Mouse (Mus musculus): ENCODE results near the gene Elovl5. TPM values are rescaled to one million over a fixed set of nuclear protein-coding genes. Genes with fewer than 3 reads are reported as not detected.

The Elovl5 gene
- polyA plus RNA-seq, 1 experiment from 2014 or later, result 98.2 TPM

DNA sequence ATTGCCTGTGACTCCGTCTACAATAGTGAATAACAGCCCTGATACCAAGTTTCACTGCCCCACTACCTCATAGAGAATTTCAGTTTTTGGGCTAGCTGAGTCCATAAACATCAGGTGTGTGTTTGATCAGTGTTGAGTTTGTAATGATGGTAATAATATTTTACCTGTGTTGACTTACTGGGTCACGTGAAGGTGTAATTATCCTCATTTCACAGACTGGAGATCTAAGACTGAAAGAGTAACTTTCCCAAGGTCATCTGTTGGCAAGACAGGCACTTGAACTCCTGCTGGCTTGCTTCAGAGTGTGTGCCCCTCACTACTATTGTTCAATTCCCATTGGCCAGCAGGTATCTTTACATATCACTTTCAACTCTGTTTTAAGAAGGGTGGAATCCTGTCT is 31.1 kb downstream of the Elovl5 start:
- no peaks in the 10 kb centered on the region for H3K27me3 ChIP-seq (ENCODE audit: control insufficient read depth, insufficient read depth, low read length)
- no peaks in the 10 kb centered on the region for H3K4me1 ChIP-seq (ENCODE audit: control insufficient read depth, insufficient read depth, low read length)
- no peaks in the 10 kb centered on the region; the same call in 1 of the 2 replicates for H3K9me3 ChIP-seq (ENCODE audit: control insufficient read depth, low read length)
- H3K27ac ChIP-seq (ENCODE audit: low read depth, low read length), result no peak overlapping the region
- no peak for ATAC-seq (ENCODE audit: low FRiP score)
- WGBS, result 92% methylated on average over 2 of the region's 2 CpGs
- H3K4me3 ChIP-seq (ENCODE audit: low read depth, low read length), result no peak overlapping the region
- H3K4me2 ChIP-seq, result no peak overlapping the region
- H3K36me3 ChIP-seq (ENCODE audit: control insufficient read depth, insufficient read depth, low read length), result no peaks in the 10 kb centered on the region
- H3K9ac ChIP-seq (ENCODE audit: low read length), result no peak overlapping the region
- no peak for DNase-seq (ENCODE audit: low spot score, missing footprints)

DNA sequence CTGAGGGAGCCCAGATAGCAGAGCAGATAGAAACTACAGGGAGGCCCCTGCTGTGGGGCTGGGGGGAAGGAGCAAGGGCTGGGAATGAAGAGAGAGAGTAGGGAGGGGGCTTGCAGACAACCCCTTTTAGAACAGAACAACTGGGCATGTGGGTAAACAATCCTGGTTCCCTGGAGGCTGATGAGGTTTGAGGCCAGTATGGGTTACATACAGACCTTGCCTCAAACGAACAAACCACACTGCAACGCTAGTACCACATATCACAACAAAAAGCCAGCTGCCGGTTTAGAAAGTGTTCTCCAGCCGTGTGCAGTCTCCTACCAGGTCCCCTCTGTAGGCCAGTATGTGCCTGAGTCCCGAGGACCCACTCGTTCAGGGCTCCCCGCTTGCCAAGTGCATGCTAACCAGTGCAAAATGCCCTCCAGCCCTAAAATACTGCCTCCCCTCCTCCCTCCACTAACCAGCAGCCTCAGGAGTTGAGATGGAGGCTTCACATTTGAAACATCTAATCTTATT is 32.6 kb downstream of the Elovl5 start:
- Histone ChIP-seq H3K9ac (ENCODE audit: low read length) (no peak overlapping the region), H3K27ac (ENCODE audit: low read depth, low read length) (no peak overlapping the region)
- ATAC-seq (ENCODE audit: low FRiP score), result no peak

GRCm38 (mm10) chr9:77950841-77951475 is 33.8 kb downstream of the Elovl5 start:
- no peaks in the 10 kb centered on the region for H3K4me1 ChIP-seq (ENCODE audit: control insufficient read depth, insufficient read depth, low read length)
- no peaks in the 10 kb centered on the region for H3K36me3 ChIP-seq (ENCODE audit: control insufficient read depth, insufficient read depth, low read length)
- no peak for DNase-seq (ENCODE audit: low spot score, missing footprints)
- no peaks in the 10 kb centered on the region; the same call in 1 of the 2 replicates for H3K9me3 ChIP-seq (ENCODE audit: control insufficient read depth, low read length)
- WGBS, result 85% methylated on average over 7 of the region's 7 CpGs
- H3K4me2 ChIP-seq, result no peak overlapping the region
- no peak overlapping the region for H3K9ac ChIP-seq (ENCODE audit: low read length)
- no peak overlapping the region for H3K4me3 ChIP-seq (ENCODE audit: low read depth, low read length)
- no peak for ATAC-seq (ENCODE audit: low FRiP score)
- no peaks in the 10 kb centered on the region for H3K27me3 ChIP-seq (ENCODE audit: control insufficient read depth, insufficient read depth, low read length)
- no peak overlapping the region for H3K27ac ChIP-seq (ENCODE audit: low read depth, low read length)

More for the DNA sequence above, 32.6 kb downstream of the Elovl5 start:
- WGBS, result 34% methylated on average over 7 of the region's 7 CpGs
- H3K27me3 ChIP-seq (ENCODE audit: control insufficient read depth, insufficient read depth, low read length), result no peaks in the 10 kb centered on the region
- H3K4me3 ChIP-seq (ENCODE audit: low read depth, low read length), result no peak overlapping the region
- H3K4me2 ChIP-seq, result no peak overlapping the region
- H3K4me1 ChIP-seq (ENCODE audit: control insufficient read depth, insufficient read depth, low read length), result no peaks in the 10 kb centered on the region
- no peaks in the 10 kb centered on the region; the same call in 1 of the 2 replicates for H3K9me3 ChIP-seq (ENCODE audit: control insufficient read depth, low read length)
- DNase-seq (ENCODE audit: low spot score, missing footprints), result no peak
- no peaks in the 10 kb centered on the region for H3K36me3 ChIP-seq (ENCODE audit: control insufficient read depth, insufficient read depth, low read length)

DNA sequence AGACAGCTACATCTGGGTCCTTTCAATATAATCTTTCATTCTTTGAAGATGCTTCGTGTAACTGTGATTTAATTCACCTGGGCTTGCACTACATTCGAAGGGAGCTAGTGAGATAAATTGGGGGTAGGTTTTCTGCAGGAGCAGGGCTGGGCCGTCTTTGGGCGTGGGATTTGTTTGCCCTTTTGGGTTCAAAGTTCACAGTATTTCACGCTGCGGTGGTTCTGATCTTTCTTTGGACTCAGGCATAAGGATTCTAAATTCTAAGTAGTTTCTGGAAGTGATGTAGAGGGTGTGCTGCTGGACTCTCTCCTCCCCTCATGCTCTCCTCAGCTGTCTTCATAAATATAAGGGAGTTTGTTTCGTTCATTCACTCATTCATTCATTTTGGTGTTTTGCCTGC is 34.8 kb downstream of the Elovl5 start:
- H3K27ac ChIP-seq (ENCODE audit: low read depth, low read length), result no peak overlapping the region
- H3K27me3 ChIP-seq (ENCODE audit: control insufficient read depth, insufficient read depth, low read length), result no peaks in the 10 kb centered on the region
- no peaks in the 10 kb centered on the region for H3K36me3 ChIP-seq (ENCODE audit: control insufficient read depth, insufficient read depth, low read length)
- H3K4me2 ChIP-seq, result no peak overlapping the region
- DNase-seq (ENCODE audit: low spot score, missing footprints), result no peak
- no peak overlapping the region for H3K4me3 ChIP-seq (ENCODE audit: low read depth, low read length)
- ATAC-seq (ENCODE audit: low FRiP score), result no peak
- no peak overlapping the region for H3K9ac ChIP-seq (ENCODE audit: low read length)
- 64% methylated on average over 7 of the region's 7 CpGs for WGBS
- no peaks in the 10 kb centered on the region for H3K4me1 ChIP-seq (ENCODE audit: control insufficient read depth, insufficient read depth, low read length)
- no peaks in the 10 kb centered on the region; the same call in 1 of the 2 replicates for H3K9me3 ChIP-seq (ENCODE audit: control insufficient read depth, low read length)

GRCm38 (mm10) chr9:77953053-77953452 is 35.9 kb downstream of the Elovl5 start:
- no peak overlapping the region for H3K4me3 ChIP-seq (ENCODE audit: low read depth, low read length)
- H3K9me3 ChIP-seq (ENCODE audit: control insufficient read depth, low read length), result no peaks in the 10 kb centered on the region
- WGBS, result 84% methylated on average over 8 of the region's 8 CpGs
- DNase-seq (ENCODE audit: low spot score, missing footprints), result no peak
- H3K9ac ChIP-seq (ENCODE audit: low read length), result no peak overlapping the region
- no peak for ATAC-seq (ENCODE audit: low FRiP score)
- no peak overlapping the region for H3K27ac ChIP-seq (ENCODE audit: low read depth, low read length)
- no peaks in the 10 kb centered on the region for H3K4me1 ChIP-seq (ENCODE audit: control insufficient read depth, insufficient read depth, low read length)
- H3K36me3 ChIP-seq (ENCODE audit: control insufficient read depth, insufficient read depth, low read length), result no peaks in the 10 kb centered on the region
- H3K27me3 ChIP-seq (ENCODE audit: control insufficient read depth, insufficient read depth, low read length), result no peaks in the 10 kb centered on the region
- H3K4me2 ChIP-seq, result no peak overlapping the region

DNA sequence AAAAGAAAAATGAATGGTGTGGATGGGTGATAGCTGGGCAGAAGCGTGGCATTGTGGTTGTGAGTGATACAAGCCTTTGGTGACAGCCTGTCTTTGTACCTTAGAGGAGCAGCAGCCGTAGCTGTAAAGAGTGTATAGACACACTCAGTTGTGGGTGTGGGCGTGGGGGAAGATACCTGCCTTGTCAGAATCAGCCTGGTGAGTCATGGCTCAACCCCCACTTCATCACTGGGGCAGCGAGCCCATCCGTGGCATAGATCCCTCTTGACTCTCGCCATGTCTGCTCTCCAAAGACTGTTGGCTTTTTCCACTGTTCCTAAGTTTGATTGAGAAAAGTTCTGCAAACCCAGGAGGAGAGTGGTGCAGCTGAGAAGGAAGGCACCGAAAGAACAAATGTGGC is 37.3 kb downstream of the Elovl5 start:
- no peak for DNase-seq (ENCODE audit: low spot score, missing footprints)
- no peaks in the 10 kb centered on the region for H3K36me3 ChIP-seq (ENCODE audit: control insufficient read depth, insufficient read depth, low read length)
- H3K4me1 ChIP-seq (ENCODE audit: control insufficient read depth, insufficient read depth, low read length), result no peaks in the 10 kb centered on the region
- H3K27ac ChIP-seq (ENCODE audit: low read depth, low read length), result no peak overlapping the region
- no peak overlapping the region for H3K4me3 ChIP-seq (ENCODE audit: low read depth, low read length)
- no peaks in the 10 kb centered on the region for H3K9me3 ChIP-seq (ENCODE audit: control insufficient read depth, low read length)
- H3K9ac ChIP-seq (ENCODE audit: low read length), result no peak overlapping the region
- no peak for ATAC-seq (ENCODE audit: low FRiP score)
- no peaks in the 10 kb centered on the region for H3K27me3 ChIP-seq (ENCODE audit: control insufficient read depth, insufficient read depth, low read length)
- H3K4me2 ChIP-seq, result no peak overlapping the region
- WGBS, result 87% methylated on average over 7 of the region's 7 CpGs

DNA sequence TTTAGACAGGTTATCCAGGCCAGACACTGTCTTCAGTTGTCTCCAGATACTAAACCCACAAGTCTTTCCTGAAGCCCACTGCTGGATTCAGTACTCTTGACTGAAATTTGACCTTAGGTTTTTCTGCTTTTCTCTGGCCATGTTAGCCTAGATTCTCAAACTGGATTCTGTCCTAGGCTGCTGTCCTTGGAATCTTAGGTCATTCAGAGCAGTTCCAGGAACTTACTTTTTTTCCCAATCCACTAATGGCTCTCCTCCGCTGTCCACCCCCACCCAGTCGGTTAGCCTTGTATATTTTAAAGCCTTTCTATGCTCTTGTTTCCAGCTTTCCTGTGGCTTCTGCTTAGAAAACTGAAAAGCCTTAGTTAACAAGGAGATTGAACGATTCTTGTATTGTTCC is 37.8 kb downstream of the Elovl5 start:
- Histone ChIP-seq H3K9me3 (ENCODE audit: control insufficient read depth, low read length) (no peaks in the 10 kb centered on the region), H3K9ac (ENCODE audit: low read length) (no peak overlapping the region), H3K4me1 (ENCODE audit: control insufficient read depth, insufficient read depth, low read length) (no peaks in the 10 kb centered on the region), H3K36me3 (ENCODE audit: control insufficient read depth, insufficient read depth, low read length) (no peaks in the 10 kb centered on the region), H3K4me2 (no peak overlapping the region), H3K27me3 (ENCODE audit: control insufficient read depth, insufficient read depth, low read length) (no peaks in the 10 kb centered on the region), H3K4me3 (ENCODE audit: low read depth, low read length) (no peak overlapping the region), H3K27ac (ENCODE audit: low read depth, low read length) (no peak overlapping the region)
- 90% methylated on average over 3 of the region's 3 CpGs for WGBS
- ATAC-seq (ENCODE audit: low FRiP score), result no peak
- no peak for DNase-seq (ENCODE audit: low spot score, missing footprints)

- no peak overlapping the region for H3K4me3 ChIP-seq (ENCODE audit: low read depth, low read length)
- DNase-seq (ENCODE audit: low spot score, missing footprints) (no peak), ATAC-seq (ENCODE audit: low FRiP score) (no peak)
- no peaks in the 10 kb centered on the region for H3K9me3 ChIP-seq (ENCODE audit: control insufficient read depth, low read length)
- no peak overlapping the region for H3K4me2 ChIP-seq
- H3K36me3 ChIP-seq (ENCODE audit: control insufficient read depth, insufficient read depth, low read length), result no peaks in the 10 kb centered on the region
- H3K27ac ChIP-seq (ENCODE audit: low read depth, low read length), result no peak overlapping the region
- 96% methylated on average over 2 of the region's 2 CpGs for WGBS
- no peak overlapping the region for H3K9ac ChIP-seq (ENCODE audit: low read length)
- no peaks in the 10 kb centered on the region for H3K27me3 ChIP-seq (ENCODE audit: control insufficient read depth, insufficient read depth, low read length)
- H3K4me1 ChIP-seq (ENCODE audit: control insufficient read depth, insufficient read depth, low read length), result no peaks in the 10 kb centered on the region
These were observed 38.3 kb downstream of the Elovl5 start for GRCm38 (mm10) chr9:77955511-77955910.

DNA sequence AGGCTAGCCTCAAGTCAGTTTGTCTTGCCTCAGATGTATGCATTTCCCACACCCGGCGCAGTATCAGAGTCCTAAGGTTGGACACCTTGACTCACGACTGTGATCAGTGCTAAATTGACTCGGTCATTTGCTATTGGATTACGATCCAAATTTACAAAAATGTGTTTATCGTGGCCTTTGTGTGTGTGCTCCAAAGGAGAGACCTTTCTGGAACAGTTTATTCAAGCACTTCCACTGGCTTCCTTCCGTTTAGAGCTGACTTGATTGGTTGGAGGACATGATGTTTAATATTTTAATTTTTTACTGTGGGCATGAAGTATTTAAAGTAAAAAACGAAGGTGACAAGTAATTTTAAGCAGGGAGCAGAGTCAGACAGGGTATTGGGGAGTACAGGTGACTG is 38.8 kb downstream of the Elovl5 start:
- Histone ChIP-seq H3K9me3 (ENCODE audit: control insufficient read depth, low read length) (no peaks in the 10 kb centered on the region), H3K4me3 (ENCODE audit: low read depth, low read length) (no peak overlapping the region), H3K27ac (ENCODE audit: low read depth, low read length) (no peak overlapping the region), H3K9ac (ENCODE audit: low read length) (no peak overlapping the region), H3K4me2 (no peak overlapping the region), H3K36me3 (ENCODE audit: control insufficient read depth, insufficient read depth, low read length) (no peaks in the 10 kb centered on the region), H3K27me3 (ENCODE audit: control insufficient read depth, insufficient read depth, low read length) (no peaks in the 10 kb centered on the region), H3K4me1 (ENCODE audit: control insufficient read depth, insufficient read depth, low read length) (no peaks in the 10 kb centered on the region)
- ATAC-seq (ENCODE audit: low FRiP score) (no peak), DNase-seq (ENCODE audit: low spot score, missing footprints) (no peak)
- WGBS, result 91% methylated on average over 8 of the region's 8 CpGs
